Mouse (Mus musculus): Measurements from ENCODE around the gene Pde6g.

Gene Pde6g

DNA sequence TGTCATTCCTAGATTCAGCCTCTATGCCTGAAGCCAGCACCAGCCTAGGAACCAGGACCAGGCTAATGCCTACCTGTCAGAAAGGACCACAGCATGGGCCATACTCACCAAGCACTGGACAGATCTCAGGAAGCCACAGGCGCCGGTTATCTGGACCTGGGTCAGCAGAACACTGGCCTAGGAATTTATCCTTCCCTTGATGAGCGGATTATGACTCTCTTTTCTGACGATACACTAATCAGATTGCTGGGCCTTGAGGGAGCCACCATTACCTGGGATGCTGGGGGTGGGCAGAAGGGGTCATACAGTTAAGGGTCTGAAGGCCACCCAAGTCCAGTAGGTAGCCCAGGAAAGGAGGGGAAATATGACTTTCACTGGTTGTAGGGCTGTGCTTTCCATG is at the start of gene Pde6g:
Pde6g (minus strand) TSS at position 195 of the 400 bp plus-strand sequence.
- no peak for DNase-seq

DNA sequence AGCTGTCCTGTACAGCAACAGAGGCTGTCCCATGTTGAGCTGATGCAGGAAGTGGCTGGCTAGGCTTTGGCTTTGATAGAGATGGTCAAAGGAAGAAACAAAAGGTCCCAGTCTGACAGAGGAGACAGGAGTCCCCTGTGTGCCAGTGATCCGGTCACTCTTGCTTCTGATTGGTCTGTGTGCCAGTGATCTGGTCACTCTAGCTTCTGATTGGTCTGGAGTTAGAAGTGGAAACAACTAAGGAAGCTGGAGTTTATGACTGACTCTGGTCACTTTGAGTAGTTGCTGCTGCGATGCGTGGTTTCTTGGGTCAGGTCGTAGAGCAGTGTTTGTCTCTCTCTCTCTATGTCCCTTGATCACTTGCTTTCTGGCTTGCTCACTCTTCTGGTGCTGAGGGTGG is 48.4 kb upstream of the Pde6g start:
- no peak for DNase-seq

DNA sequence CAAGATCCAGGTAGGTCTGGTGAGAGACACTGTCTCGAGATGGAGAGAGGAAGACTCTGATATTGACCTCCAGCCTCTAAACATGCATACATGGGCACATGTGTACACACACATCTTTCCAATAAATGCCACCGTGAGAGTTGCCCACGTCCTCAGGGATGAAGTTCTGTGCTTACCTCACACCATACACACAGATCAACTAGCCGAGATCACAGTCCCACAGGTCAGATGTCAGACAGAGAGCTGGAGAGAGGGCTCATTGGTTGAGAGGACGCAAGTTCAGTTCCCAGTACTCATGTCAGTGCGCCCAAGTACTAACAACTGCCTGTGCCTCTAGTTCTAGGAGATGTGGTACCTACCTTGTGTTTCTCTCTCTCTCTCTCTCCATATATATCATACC is 47.7 kb upstream of the Pde6g start:
- DNase-seq = no peak

DNA sequence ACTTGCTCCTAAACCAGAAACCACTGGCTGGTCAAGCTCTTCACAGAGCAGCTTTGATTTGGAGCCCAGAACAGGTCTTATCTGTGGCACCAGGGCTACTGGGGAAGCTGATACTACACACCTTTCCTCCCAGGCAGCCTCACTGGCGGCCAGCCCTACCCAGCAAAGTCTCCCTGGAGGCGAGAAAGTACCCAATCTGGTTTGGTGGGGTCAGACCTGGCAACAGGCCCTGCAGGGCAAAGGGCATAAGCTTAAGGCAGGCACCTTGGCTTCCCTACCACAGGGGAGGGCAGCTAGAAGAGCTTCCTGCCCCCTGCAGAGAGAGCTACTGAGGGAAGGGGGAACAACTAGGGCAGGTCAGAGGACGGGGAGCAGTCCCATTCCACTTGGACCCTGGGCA is 47.1 kb upstream of the Pde6g start:
- peak; percentile 85 for DNase-seq

DNA sequence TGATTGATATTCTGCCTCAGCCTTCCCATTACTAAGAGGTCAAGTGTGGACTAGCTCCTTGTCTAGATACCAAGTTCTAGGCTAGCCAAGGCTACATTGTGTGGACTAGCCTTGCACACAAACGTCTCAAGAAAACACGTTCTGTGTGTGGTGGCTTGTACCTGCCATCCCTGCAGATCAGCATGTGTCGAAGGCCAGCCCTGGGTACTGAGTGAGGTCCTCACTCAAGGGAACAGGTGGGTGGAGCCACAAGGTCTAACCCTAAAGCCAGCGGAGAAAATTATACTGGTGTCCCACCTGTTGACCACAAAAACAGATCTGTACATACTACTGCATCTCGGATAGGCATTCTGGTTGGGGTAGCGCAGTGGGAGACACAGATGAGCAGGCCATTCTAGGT is 46.6 kb upstream of the Pde6g start:
- no peak for DNase-seq

DNA sequence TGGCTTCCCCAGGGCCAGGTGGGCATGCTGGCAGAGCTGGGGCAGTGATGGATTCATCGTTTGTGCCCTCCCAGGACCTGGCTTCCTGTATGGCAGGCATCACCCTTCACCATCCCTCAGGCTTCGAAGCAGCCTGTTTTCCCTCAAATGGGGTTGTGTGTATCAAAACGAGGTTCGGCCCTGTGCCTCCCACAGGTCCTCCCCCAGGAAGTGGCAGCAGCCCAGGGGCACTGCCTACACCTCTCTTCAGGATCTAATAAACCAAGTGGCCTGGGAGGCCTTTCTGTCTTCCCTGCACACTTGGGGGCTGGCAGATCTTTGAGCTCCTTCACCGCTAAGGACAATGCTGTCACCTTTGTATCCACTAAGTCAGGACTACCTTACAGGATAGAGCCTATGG is 45.6 kb upstream of the Pde6g start:
- DNase-seq = no peak

DNA sequence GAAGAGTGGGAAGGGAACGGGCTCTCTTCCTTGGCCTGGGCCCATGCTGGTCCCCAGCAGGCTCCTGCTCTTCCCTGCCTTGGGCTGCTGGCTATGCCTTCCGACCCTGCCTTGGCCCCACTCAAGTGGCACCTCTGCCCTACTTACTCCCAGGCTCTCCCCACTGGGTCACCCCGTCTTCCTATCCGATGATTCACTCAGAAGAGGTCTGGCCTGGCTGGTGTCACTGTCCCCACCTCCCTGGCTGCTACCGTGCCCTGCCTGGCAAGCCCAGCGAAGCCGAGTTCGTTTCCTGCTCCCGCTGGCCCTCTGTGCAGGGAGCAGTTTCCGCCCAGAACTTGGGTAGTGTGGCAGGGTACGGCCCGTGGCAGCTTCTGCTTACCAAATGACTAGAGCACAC is 44.9 kb upstream of the Pde6g start:
- DNase-seq = no peak

DNA sequence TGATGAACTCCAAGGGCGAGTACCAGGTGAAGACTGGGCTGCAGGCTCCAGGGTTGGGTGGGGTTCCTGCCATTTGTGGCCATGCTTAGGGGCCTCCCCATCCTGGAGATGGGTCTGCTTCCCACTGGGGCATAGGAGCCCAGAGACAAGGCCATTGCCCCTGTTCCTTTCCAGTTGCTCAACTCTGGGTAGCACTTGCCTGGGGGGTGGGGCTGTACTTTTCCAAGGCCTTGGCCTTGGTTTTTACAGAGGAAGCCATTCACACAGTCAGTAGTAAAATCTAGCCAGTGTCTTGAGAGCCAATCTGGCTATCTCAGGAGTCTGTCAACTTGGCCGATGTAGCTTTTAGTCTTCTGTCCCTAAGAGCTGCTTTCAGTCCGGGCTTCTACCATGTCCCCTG is 44.1 kb upstream of the Pde6g start:
- no peak for DNase-seq

DNA sequence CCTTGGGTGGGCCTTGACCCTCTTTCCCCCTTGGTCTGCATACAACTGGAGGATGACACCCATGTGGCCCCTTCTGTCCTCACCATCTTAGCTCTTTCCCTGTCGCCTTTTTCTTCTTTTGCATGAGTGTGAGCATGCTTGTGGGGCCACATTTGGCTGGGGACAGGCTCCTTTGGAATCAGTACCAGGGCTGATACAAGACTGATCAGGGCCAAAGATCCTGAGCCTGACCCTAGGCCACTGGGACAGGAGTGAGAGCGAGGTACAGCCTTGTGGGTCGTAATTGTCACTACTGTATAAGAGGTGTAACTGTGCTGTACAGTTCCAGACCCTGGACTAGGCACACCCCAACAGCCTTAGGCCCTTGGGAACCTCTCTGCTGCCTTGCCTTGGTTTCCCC is 40.6 kb upstream of the Pde6g start:
- DNase-seq = no peak

DNA sequence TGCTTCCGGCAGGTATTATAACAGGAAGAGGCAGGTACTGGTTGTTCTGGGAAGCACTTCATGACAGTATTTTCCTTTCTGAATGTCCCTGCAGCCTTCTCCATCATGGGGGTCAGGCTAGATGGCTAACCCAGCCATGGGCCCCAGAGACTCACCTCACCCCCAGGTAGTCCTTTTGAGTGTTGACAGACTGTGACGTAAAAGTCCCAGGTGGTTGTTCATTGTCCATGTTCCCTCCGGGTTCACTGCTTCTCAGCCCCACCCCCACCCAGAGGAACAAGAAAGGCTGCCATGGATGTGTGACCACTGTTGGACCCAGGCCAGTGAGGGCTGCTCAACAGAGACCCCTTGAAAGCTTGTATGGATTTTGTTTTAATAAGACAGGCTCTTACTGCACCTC is 40.1 kb upstream of the Pde6g start:
- DNase-seq = no peak

DNA sequence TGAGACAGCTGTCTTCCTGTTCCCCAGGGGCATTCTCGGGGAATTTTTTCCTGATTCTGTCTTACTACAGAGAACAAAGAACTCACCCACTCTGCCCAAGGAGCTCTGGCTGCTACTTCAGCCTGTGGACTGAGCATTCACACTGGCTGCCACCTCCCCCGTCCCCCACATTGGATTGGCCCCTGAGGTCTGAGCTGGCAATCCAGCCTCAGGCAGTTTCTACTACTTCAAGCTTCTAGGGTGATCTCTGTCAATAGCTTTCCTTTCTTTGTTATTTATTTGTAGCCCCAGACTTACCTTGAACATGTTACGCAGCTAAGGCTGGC is 39.5 kb upstream of the Pde6g start:
- DNase-seq = no peak

DNA sequence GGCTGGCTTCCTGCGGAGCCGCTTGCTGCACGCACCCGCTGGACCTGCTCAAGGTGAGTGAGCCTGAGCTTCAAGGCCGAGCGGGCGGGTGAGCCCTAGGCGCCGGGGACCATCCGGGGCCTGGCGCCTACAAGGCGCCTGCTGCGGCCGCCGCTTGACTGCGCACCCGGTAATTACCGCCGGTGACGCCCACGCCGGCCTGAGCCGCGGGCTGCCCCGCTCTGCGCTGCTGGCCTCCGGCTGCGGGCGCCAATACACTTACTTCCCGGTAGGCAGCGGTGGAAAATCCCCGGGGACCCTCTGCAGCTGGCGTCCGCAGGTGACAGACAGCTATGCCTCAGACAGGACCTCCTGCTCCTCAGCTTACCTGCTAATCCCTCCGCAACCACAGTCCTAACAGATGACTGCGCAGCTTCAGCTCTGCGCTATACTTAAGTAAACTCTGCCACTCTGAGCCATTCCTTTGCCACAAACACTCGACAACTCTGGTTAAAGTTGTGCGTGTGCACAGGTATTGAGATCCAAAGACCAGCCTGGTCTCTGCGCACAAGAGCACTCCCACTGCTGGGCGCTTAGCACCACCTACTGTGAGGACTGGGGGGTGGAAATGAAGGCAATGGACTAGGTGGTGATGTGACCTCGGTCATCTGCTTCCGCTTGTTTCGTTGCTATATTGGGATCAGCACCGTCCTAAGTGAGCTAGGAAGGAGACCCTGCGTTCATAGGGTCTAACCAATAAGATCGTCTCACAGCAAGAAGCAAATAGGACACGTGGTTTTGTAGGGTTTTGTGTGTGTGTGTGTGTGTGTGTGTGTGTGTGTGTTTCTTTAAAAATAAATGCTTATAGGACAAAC is 39.0 kb upstream of the Pde6g start:
- peak; percentile 58 for DNase-seq

DNA sequence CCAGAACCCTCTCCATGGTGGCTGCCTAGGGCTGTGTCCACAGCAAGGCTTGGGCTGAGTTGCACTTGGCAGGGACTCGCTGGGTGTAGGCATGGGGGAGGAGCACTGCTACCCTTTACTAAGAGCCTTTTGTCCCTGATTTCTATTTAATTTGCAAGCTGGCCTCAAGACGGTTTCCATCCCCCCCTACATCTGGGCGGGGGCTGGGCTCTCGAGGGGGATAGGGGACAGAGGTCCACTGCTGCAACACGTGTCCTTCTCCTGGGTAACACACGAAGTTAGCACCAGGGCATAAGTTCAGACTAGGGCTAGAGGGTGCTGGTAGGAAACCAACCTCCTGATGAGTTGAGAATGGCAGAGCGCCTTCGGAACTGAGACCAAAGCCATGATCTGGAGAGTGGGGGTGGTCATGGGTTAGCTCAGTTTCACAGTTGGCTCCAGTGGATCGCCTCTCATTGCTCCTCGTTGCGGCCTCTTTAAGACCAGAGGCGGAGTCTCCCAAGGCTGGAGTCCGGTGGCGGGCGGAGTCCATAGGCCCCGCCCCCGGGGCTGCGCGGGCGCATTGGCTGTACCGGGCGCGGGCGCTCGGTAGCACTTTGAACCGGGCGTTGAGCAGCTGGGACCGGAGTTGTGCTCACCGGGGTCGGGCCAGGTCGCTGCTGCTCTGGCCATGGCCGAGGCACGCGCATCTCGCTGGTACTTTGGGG is 38.2 kb upstream of the Pde6g start, which contains the start of gene Slc25a10:
Slc25a10 (plus strand) TSS at position 524 of the 707 bp plus-strand sequence.
- DNase-seq = peak; percentile 96

DNA sequence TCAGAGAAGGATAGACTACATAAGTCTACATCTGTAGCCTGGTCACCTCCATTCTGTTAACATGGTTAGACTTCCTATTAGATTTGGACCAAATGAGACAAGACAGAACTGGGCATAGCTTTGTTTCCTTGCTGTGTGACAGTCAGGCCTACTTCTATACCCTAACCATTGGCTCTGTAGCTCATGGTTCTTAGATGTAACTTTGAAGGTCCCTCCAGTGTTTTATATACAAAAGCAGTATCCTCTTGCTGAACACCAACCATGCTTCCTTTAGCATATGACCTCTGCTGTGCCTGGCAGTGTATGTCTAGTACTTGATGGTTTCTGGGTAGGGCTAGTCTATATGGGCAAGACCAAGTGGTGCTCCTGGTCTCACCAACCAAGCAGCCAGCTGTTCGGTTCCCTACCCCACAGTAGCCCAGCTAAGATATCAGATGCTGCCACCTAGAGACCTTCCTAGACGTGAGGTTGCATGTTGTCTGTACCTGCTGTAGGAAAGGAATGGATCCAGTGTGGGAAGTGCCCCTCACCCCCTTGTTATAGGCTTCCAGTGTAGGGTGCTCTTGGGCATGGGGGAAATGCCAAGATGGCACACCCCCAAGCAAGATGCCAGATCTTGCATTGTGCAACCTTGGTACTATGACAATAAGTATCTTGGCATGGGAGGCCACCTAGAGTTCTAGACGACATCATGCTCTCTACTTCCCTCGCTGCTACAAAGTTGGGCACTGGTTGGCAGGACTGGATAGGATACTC is 37.2 kb upstream of the Pde6g start:
- DNase-seq = peak; percentile 61

DNA sequence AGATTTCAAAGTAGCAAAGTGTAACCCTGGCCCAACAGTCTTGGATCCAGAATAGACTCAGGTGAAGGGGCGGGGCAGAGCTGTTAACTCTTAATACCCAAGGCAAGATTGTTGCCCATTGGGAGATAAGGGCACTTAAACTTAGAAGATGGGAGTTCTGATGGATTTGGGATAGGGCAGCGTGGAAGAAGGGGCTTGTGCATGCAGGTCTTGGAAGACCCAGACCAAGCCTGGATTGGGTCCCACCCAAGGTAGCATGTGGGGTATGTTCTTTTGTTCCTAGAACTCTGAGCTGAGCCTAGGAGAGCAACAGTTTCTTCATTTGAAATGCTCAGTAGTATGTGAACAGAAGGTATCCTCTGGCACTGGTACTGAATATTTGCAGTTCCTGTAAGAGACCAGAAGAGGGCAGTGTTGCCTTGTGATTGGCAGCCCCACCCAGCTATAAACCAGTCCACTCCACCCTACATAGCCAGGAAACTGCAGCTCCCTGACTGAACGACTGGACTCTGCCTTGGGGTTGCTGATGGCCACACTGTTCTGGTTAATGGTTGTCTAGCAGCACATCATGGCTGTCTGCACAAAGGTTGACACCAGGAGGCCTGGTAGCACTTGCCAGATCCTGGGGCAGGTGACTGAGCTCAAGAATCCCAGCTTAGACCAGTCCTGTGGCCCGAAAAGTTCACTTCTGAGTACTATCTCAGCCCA is 35.9 kb upstream of the Pde6g start:
- DNase-seq = peak; percentile 85

DNA sequence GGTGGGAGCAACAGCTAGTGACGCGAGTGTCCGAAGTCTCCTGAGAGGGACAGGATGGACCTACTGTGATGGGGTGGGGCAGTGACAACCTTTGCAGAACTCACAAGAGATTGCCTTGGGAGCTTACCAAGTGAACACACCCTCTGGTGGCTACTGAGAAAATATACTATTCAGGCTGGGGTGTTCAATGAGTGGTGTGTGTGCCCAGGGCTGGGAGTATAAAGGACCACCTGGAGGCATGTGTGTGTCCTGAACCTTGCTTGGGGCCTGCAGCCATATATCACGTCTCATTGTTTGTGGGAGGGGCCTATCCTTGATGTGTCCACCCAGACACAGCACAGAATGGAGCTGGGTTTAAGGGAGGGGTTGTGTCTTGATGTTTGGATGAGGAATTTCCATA is 35.2 kb upstream of the Pde6g start:
- no peak for DNase-seq

DNA sequence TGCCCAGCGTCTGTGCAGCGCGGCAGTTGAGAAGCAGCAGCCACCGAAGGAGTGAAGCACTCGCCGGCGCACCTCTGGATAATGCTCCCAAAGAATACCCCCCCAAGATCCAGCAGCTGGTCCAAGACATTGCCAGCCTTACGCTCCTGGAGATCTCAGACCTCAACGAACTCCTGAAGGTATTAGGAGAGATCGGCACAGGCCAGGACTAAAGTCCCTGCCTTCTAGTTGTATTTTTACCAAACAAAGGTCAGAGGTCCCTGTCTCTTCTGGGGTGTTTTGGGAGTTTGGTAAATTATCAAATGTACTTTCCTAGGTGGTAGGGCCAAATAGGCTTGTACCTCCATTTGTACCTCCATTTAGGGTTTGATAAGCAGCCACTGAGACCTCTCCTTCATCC is 32.0 kb upstream of the Pde6g start:
- no peak for DNase-seq

DNA sequence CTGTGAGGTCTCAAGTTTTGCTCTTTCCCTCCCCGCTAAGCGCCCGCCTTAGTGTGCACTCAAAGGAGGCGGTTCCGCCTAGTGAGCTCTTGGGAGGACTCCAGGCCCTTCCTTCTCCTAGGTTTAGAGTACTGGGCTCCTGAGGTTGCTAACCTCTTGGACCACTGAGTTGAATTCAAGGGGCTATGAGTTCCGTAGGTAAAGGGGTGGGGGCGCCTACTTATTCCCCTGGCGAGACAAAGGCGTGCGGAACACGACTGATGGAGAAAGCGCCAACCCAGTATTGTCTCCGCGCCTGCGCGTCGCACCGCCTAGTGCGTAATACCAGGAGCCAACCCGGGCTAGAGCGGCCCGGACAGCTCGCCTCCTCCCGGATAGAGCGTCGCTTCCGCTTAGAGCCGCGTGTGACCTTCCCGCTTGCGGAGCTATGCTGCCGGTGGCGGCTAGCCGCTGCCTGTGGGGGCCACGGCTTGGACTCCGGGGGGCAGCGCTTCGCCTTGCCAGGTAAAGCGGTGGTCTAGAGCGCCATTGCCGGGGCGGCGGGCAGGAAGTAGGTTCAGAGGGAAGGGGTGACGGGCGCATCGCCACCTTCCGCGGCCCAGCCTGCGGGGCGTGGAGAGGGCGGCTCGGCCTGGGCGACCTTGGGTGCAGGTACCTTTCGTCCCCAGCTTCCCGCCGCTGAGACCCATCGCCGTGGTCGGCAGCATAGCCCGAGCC is 31.1 kb upstream of the Pde6g start, which contains the start of gene Mrpl12:
Mrpl12 (plus strand) TSS at position 349 of the 717 bp plus-strand sequence.
- peak; percentile 92 for DNase-seq

DNA sequence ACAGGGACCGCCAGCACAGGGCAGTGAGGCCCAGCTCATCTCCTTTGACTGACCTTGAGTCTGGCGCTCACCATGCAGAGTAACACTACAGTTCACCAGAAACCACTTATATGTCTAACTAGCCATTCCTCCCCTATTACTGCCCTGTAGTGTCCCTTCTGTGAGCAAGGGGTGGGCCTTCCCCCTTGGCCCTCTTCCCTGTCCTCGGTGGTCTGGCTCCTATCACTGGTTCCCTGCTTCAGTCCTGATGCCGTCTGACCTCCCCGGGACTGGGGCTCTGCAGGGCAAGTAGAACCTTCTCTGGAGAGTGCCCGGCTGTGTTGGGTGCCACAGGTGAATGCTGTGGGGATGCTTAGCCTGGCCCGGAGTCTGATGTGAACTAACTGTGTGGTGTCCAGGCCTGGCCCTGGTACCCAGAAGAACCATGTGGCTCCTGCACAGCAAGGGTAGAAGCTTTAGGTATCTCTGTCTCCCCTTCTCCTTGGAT is 30.2 kb upstream of the Pde6g start:
- no peak for DNase-seq

DNA sequence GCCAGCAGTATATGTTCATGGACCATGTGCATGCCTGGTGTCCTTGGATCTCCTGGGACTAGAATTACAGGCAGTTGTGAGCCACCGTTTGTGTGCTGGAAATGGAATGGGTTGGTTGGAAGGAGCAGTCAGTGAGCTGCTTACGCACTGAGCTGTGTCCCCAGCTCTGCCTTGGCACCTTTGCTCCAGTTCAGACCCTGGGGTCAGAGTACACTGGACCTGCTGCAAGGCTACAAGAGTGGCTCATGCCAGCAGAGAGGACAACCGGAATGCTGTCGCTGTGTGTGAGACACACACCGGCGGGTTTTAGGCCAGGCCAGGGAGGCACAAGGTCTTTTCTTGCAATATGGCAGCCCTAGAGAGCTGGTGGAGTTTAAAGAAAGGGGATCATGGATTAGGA is 18.8 kb upstream of the Pde6g start:
- DNase-seq = no peak

DNA sequence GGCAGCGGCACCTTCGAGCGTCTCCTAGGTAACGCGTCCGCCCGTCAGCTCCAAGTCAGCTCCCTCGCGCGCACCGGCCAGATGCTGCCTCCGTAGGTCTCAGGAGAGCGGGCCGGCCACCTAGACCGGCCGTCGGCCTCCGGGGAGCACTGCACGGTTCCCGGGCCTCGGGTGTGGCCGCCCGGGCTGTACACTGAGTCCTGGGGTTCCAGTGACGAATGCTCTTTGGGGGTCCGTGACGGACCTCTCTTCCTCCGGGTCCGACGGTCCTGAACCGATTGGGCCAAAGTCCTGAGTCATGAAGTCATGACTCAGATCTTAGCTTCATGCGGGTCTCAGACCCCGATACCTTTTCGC is 14.4 kb upstream of the Pde6g start:
- no peak for DNase-seq

DNA sequence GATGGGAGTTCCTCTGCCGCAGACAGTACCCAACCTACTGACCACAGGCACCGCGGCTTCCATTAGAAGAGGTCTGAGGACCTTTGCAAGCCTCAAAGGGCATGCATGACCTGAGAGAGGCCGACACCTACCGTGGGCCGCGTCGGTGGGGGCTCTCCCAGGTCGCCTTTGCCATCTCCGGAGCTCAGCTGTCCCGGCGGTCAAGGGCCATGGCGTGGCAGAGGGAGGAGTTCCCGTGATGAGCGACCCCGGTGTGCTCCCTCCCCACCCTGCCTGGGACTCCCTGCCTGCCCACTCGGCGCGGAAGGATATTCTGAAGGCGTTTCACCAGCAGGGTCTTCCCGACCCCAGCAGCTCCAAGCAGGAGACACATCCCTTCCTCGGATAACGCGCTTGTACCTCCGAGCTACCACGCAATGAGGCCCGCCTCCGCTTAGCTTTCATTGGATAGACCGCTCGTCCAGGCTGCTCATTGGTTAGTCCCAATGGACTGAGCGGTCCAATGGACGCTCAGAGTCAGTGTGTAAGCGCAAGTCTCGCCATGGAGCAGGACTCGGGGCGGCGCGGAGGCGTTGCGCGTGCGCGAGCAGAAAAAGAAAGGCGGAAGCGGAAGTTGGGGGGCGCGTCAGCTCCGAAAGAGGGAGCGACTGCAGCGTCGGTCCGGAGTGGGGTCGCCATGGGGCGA is 13.9 kb upstream of the Pde6g start, which contains the start of gene Arl16:
Arl16 (minus strand) TSS at position 557 of the 685 bp plus-strand sequence.
- DNase-seq = peak; percentile 96
